Mouse (Mus musculus): ENCODE data around the gene Slc34a2. TPM values are rescaled to one million over a fixed set of nuclear protein-coding genes. Genes with fewer than 3 reads are reported as not detected.

Slc34a2 gene
- polyA plus RNA-seq (2012; rRNA removed) = 0.03 and 0.14 TPM in 2 replicates
- polyA plus RNA-seq (2014; fragmentation: Nextera tagmentation; extraction: Ambion mirVana) = 0.11 and 0.18 TPM in 2 replicates

- 84% methylated on average over 3 of the region's 3 CpGs for WGBS
- H3K36me3 ChIP-seq (ENCODE audit: control insufficient read depth, insufficient read depth, low read length) = no peaks in the 10 kb centered on the region
- H3K4me3 ChIP-seq (replicated peaks; ENCODE audit: low read length) = no peak within 1 kb of the TSS
- H3K9ac ChIP-seq (ENCODE audit: low read depth, low read length, severe bottlenecking) = no peak within 1 kb of the TSS
- ATAC-seq (ENCODE audit: low FRiP score, low read depth) (no peak), DNase-seq (ENCODE audit: low spot score) (no peak)
- H3K9me3 ChIP-seq (ENCODE audit: control insufficient read depth, low read length) = no peaks in the 10 kb centered on the region
- no peaks in the 10 kb centered on the region for H3K27me3 ChIP-seq (ENCODE audit: control insufficient read depth, insufficient read depth, low read length)
- TF ChIP-seq POLR2A (IDR thresholded peaks at IDR 0.05; ENCODE audit: borderline replicate concordance, extremely low read depth, insufficient read depth, insufficient read length) = no peak
- no peaks in the 10 kb centered on the region for H3K4me1 ChIP-seq (ENCODE audit: control insufficient read depth, insufficient read depth, low read length)
- H3K27ac ChIP-seq (replicated peaks; ENCODE audit: low read depth, low read length) = no peak within 1 kb of the TSS
- H3K4me2 ChIP-seq (replicated peaks; ENCODE audit: low read depth, low read length, severe bottlenecking) = no peak within 1 kb of the TSS
These were observed at the start of gene Slc34a2 for GRCm38 (mm10) chr5:53037781-53038180. Gene Slc34a2, plus strand, starts transcription at chr5:53038081.

- Histone ChIP-seq H3K4me2 (replicated peaks; ENCODE audit: low read depth, low read length, severe bottlenecking) (no peak overlapping the region), H3K4me1 (ENCODE audit: control insufficient read depth, insufficient read depth, low read length) (no peaks in the 10 kb centered on the region), H3K36me3 (ENCODE audit: control insufficient read depth, insufficient read depth, low read length) (no peaks in the 10 kb centered on the region), H3K9me3 (ENCODE audit: control insufficient read depth, low read length) (no peaks in the 10 kb centered on the region), H3K9ac (ENCODE audit: low read depth, low read length, severe bottlenecking) (no peak overlapping the region), H3K4me3 (replicated peaks; ENCODE audit: low read length) (no peak overlapping the region), H3K27ac (replicated peaks; ENCODE audit: low read depth, low read length) (no peak overlapping the region), H3K27me3 (ENCODE audit: control insufficient read depth, insufficient read depth, low read length) (no peaks in the 10 kb centered on the region)
- WGBS = 78% methylated on average over 8 of the region's 8 CpGs
- TF ChIP-seq POLR2A (IDR thresholded peaks at IDR 0.05; ENCODE audit: borderline replicate concordance, extremely low read depth, insufficient read depth, insufficient read length) = no peak
- ATAC-seq (ENCODE audit: low FRiP score, low read depth) (no peak), DNase-seq (ENCODE audit: low spot score) (no peak)
These were observed 47.1 kb upstream of the Slc34a2 start for GRCm38 (mm10) chr5:52990687-52991341.

- no peak overlapping the region for H3K4me2 ChIP-seq (replicated peaks; ENCODE audit: low read depth, low read length, severe bottlenecking)
- 89% methylated on average over 11 of the region's 11 CpGs for WGBS
These were observed 45.5 kb upstream of the Slc34a2 start for GRCm38 (mm10) chr5:52992210-52992897.

GRCm38 (mm10) chr5:52993490-52994282, 44.2 kb upstream of the Slc34a2 start:
- H3K27me3 ChIP-seq (ENCODE audit: control insufficient read depth, insufficient read depth, low read length) = no peaks in the 10 kb centered on the region
- no peaks in the 10 kb centered on the region for H3K36me3 ChIP-seq (ENCODE audit: control insufficient read depth, insufficient read depth, low read length)
- H3K4me3 ChIP-seq (replicated peaks; ENCODE audit: low read length) = no peak overlapping the region
- no peak overlapping the region for H3K9ac ChIP-seq (ENCODE audit: low read depth, low read length, severe bottlenecking)
- H3K4me1 ChIP-seq (ENCODE audit: control insufficient read depth, insufficient read depth, low read length) = no peaks in the 10 kb centered on the region
- WGBS = 71% methylated on average over 12 of the region's 12 CpGs
- no peak for DNase-seq (ENCODE audit: low spot score)
- no peak for ATAC-seq (ENCODE audit: low FRiP score, low read depth)
- H3K9me3 ChIP-seq (ENCODE audit: control insufficient read depth, low read length) = no peaks in the 10 kb centered on the region
- no peak for TF ChIP-seq POLR2A (IDR thresholded peaks at IDR 0.05; ENCODE audit: borderline replicate concordance, extremely low read depth, insufficient read depth, insufficient read length)
- no peak overlapping the region for H3K4me2 ChIP-seq (replicated peaks; ENCODE audit: low read depth, low read length, severe bottlenecking)
- H3K27ac ChIP-seq (replicated peaks; ENCODE audit: low read depth, low read length) = no peak overlapping the region

More at GRCm38 (mm10) chr5:52992210-52992897, 45.5 kb upstream of the Slc34a2 start:
- ATAC-seq (ENCODE audit: low FRiP score, low read depth) (no peak), DNase-seq (ENCODE audit: low spot score) (no peak)
- Histone ChIP-seq H3K27me3 (ENCODE audit: control insufficient read depth, insufficient read depth, low read length) (no peaks in the 10 kb centered on the region), H3K9me3 (ENCODE audit: control insufficient read depth, low read length) (no peaks in the 10 kb centered on the region), H3K4me3 (replicated peaks; ENCODE audit: low read length) (no peak overlapping the region), H3K9ac (ENCODE audit: low read depth, low read length, severe bottlenecking) (no peak overlapping the region), H3K27ac (replicated peaks; ENCODE audit: low read depth, low read length) (no peak overlapping the region), H3K36me3 (ENCODE audit: control insufficient read depth, insufficient read depth, low read length) (no peaks in the 10 kb centered on the region), H3K4me1 (ENCODE audit: control insufficient read depth, insufficient read depth, low read length) (no peaks in the 10 kb centered on the region)
- TF ChIP-seq POLR2A (IDR thresholded peaks at IDR 0.05; ENCODE audit: borderline replicate concordance, extremely low read depth, insufficient read depth, insufficient read length) = no peak

- Histone ChIP-seq H3K4me1 (ENCODE audit: control insufficient read depth, insufficient read depth, low read length) (0 out of 2 replicates have a peak, but pooled peaks cover 2% of the 10 kb centered on the region), H3K36me3 (ENCODE audit: control insufficient read depth, insufficient read depth, low read length) (no peaks in the 10 kb centered on the region), H3K9me3 (ENCODE audit: control insufficient read depth, low read length) (no peaks in the 10 kb centered on the region), H3K9ac (ENCODE audit: low read depth, low read length, severe bottlenecking) (no peak overlapping the region), H3K4me2 (replicated peaks; ENCODE audit: low read depth, low read length, severe bottlenecking) (no peak overlapping the region), H3K27me3 (ENCODE audit: control insufficient read depth, insufficient read depth, low read length) (no peaks in the 10 kb centered on the region), H3K4me3 (replicated peaks; ENCODE audit: low read length) (no peak overlapping the region), H3K27ac (replicated peaks; ENCODE audit: low read depth, low read length) (no peak overlapping the region)
- TF ChIP-seq POLR2A (IDR thresholded peaks at IDR 0.05; ENCODE audit: borderline replicate concordance, extremely low read depth, insufficient read depth, insufficient read length) = no peak
- ATAC-seq (ENCODE audit: low FRiP score, low read depth) (no peak), DNase-seq (ENCODE audit: low spot score) (no peak)
- WGBS = 88% methylated on average over 4 of the region's 4 CpGs
These were observed 42.4 kb upstream of the Slc34a2 start for GRCm38 (mm10) chr5:52995461-52995860.
